Mouse (Mus musculus): ENCODE data around the gene Clec16a.

Gene Clec16a

DNA sequence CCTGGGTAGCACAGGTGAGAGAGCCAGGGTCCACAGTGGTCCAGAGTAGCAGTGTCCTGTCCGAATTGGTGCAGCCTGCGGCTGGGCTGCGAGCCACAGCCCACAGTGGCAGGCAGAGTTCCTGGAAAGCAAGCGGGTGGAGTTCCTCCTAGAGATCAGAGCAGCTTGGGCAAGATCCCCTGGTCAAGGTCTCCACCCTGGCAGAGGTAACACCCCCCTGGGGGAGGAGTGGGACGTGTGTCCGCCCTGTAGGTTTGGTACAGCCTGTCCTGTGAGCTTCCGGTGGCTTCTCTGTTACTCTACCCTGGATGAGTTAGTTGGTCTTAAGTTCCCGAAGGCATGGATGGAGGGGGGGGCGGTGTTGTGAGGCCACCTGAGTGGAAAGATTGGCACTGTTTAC lies 223.7 kb downstream of the Clec16a start:
- DNase-seq (ENCODE audit: low spot score), result no peak

- DNase-seq (ENCODE audit: low spot score), result no peak
These were observed 224.5 kb downstream of the Clec16a start for GRCm38 (mm10) chr16:10769661-10770060.

- DNase-seq (ENCODE audit: low spot score), result no peak
These were observed 225.6 kb downstream of the Clec16a start for GRCm38 (mm10) chr16:10770531-10771325.

GRCm38 (mm10) chr16:10771769-10772510 lies 226.8 kb downstream of the Clec16a start:
- DNase-seq (ENCODE audit: low spot score), result no peak

DNA sequence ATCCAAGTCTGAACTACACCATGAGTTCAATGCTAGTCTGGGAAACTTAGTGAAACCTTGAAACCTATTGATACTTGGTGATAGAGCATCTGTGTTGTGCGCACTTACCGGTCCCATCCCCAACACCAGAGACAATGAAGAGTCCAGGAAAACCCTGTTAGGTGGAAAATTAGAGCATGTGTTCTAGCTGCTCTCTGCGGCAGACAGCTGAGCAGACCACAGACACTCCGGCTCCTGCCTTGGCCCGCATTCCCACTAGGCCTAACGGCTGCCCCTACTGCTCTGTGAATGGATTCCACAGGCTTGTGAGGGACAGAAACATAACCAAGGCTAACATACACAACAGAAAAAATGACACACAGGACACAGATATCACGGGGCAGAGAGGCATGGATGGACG lies 228.4 kb downstream of the Clec16a start:
- no peak for DNase-seq (ENCODE audit: low spot score)

- DNase-seq (ENCODE audit: low spot score), result no peak
These were observed 229.6 kb downstream of the Clec16a start for GRCm38 (mm10) chr16:10774726-10775125.

GRCm38 (mm10) chr16:10776322-10776721 lies 231.2 kb downstream of the Clec16a start:
- DNase-seq (ENCODE audit: low spot score), result no peak

GRCm38 (mm10) chr16:10777579-10778160 lies 232.5 kb downstream of the Clec16a start:
- DNase-seq (ENCODE audit: low spot score), result no peak

GRCm38 (mm10) chr16:10780631-10781120 lies 235.5 kb downstream of the Clec16a start:
- no peak for DNase-seq (ENCODE audit: low spot score)

DNA sequence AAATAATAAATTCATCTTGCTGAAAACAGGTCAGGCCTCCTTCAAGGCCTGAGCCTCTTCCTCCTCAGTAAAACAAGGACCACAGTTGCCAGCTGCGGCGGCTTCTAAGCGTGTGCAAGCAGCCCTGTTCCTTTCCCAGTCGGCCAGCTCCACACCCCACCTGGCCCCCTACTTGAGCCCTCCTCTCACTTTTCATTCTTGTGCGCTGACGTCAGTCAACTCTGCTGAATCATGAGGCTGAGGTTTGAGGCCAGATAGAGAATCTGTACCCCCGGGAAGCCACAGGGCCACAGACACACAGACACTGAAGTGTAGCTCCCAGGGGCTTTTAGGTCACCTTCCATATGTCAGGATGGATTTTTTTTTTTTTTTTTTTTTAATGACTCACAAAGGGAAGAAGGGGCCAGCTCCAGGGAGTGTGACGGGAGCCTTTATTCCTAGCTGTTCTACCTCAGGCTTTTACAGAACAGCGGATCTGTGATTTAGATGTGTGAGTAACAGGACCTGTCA lies 236.8 kb downstream of the Clec16a start:
- no peak for DNase-seq (ENCODE audit: low spot score)

GRCm38 (mm10) chr16:10782377-10783151 lies 237.4 kb downstream of the Clec16a start:
- DNase-seq (ENCODE audit: low spot score), result no peak

DNA sequence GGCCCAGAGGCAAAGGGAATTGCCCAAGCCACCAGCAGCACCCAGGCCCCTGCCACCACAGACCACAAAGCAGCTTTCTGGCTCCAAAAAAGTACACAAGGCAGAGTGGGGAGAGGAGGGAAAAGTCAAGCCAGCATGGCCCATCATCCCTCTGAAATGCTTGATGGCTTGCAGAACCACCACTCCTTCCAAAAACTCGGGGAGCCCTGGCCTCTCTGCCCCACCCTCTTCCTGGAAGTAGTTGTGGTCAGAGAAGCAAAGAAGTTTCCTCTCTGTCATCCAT lies 238.0 kb downstream of the Clec16a start:
- DNase-seq (ENCODE audit: low spot score), result no peak

- DNase-seq (ENCODE audit: low spot score), result no peak
These were observed 238.3 kb downstream of the Clec16a start for GRCm38 (mm10) chr16:10783451-10783850.

DNA sequence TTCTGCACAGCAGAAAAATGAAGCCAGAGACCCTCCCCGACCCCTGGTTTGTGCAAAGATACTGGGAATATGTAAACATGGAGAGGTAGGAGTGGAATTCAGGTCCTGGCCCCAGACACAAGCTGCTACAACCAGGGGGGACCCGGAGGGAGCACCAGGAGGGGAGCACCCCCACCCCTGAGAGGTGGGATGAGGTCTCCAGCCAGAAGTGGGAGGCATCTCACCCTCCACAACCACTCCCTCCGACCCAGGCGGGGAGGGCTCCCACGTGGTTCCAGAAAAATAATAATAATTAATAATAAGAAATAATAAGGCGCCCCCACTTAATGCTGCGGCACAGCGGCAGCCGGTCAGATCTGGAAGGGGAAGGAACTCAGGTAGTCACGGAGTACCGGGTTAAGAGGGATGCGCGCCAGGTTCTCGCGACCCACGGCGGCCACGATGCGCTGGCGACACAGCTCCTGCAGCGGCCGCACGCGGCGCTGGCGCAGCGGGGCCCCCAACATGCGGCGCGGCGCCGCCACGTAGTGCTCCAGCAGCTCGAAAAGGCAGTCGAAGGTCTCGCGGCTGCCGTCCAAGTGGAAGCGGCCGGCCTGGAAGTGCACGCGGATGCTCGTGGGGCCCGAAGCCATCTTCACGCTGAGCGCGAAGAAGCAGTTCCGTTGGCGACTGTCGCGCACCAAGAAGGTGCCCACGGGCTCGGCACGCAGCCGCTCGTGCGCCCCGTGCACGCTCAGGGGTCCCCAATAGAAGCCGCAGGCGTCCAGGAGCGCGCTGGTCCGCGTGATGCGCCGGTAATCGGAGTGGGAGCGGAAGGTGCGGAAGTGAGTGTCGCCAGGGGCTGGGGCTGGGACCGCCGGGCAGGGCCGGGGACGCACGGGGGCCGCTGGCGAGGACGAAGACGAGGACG lies 239.0 kb downstream of the Clec16a start:
- DNase-seq (ENCODE audit: low spot score), result no peak

DNA sequence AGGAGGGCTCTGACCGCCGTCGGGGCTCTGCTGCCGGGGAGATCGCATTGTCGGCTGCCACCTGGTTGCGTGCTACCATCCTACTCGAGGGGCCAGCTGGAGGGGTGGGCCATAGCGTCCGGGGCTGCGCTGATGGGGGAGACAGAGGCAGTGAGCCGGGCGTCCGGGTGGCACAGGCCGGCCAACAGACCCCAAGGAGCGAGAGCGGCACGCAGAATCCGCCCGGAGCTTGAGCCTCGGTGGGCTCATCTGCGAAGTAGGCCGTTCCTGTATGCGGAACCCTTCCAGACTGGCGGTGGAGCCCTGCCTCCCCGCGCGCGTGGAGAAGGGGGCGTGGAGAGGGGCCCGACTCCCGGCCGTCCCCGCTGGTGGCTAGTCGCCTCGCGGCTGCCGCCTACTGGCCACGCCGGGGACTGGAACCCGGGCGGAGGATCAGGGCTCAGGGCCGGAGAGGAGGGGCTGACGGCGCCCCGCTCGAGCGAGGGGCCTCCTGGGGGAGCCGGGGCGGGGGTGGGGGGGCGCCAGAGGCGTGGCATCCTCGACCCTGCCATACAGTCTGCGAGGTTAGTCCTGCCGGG lies 239.7 kb downstream of the Clec16a start:
- peak; percentile 46 for DNase-seq (ENCODE audit: low spot score)

GRCm38 (mm10) chr16:10785371-10786231 lies 240.5 kb downstream of the Clec16a start, which contains the start of gene Socs1:
Socs1 (minus strand) TSS chr16:10785536.
- DNase-seq (ENCODE audit: low spot score), result no peak

DNA sequence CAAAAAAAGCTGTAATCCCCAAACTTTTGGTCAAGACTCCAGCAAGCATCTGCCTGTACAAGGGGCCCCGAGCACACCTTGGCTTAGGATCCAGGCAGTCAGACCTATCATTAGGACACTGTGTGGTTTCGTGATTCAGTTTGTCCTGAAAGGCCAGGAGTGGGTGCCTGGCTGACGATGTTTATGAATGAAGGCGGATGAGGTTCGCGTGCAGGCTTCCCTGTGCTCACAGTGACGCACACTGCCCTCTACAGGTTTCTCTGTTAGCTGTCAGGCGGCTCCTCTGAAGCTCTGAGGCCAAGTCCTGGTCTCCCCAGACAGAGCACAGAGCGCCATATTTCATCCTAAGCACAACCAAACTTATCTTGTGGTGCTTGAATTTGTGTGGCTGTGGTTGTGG lies 241.1 kb downstream of the Clec16a start:
- DNase-seq (ENCODE audit: low spot score), result peak; percentile 61

DNA sequence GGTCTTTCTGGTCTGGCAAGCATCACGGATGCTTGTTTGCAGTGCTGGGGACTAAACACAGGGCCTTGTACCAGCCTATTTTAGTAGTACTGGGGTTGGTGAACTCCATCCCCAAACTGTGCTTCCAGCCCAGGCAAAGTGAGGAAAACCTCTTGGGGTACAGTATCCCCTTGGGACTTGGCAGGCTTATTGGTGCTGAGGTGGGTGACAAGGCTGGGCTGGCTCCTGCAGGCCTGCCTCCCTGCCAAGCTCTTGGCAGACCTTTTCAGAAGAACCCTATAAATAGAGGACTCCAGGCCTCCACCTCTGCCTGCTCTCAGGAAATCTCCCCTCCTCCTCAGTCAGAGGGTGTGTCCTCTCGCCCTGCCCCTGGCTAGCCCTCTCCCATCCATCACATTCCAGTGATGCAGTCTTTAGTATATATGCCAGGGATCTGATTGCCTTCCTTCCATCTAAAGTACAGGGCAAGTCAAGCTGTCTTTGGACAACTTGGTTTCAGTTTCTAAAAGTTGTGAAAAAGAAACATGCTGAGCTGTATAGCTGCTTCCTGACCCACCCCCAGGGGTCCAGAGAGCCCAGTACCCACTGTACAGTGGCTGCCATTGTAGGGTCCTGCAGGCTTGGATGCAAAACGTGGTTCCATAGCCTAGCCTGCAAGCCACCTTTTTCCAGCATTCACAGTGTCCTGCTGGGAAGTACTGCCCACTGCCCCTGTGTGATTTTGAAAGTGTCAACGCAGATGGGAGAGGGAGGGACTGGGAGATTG lies 241.8 kb downstream of the Clec16a start:
- no peak for DNase-seq (ENCODE audit: low spot score)

- no peak for DNase-seq (ENCODE audit: low spot score)
These were observed 242.5 kb downstream of the Clec16a start for GRCm38 (mm10) chr16:10787548-10788058.

Data from layer of hippocampus, adult 9-10 months (tissue).